Mouse (Mus musculus) intestine, embryonic 14.5 days (tissue): ENCODE data around the gene Smim6. TPM values are rescaled to one million over a fixed set of nuclear protein-coding genes. Genes with fewer than 3 reads are reported as not detected.

ENCODE experiments used
- ATAC-seq: fragments of 200-750 bp; cut with Nextera tagmentation; replicated peaks from 2 replicates; pipeline ENCODE4 v1.8.0; 2017; ENCODE audit warnings: low read depth, moderate number of reproducible peaks, moderate TSS enrichment, moderate library complexity; ENCODE audit not compliant: low FRiP score, low TSS enrichment
- DNase-seq: peaks from one replicate; pipeline ENCODE4 v3.0.0-alpha.2; 2018; ENCODE audit warnings: low spot score
- H3K27ac ChIP-seq: fragments of 300-500 bp; sonication (generic); 2 replicates; pipeline ENCODE4 v1.5.1; 2014; ENCODE audit warnings: low read depth, mild to moderate bottlenecking, control low read depth
- H3K27me3 ChIP-seq: fragments of 300-500 bp; sonication (generic); replicated peaks from 2 replicates; pipeline ENCODE4 v1.6.1; 2014; ENCODE audit warnings: low read length, control low read depth; ENCODE audit not compliant: control insufficient read depth, insufficient read depth
- H3K36me3 ChIP-seq: fragments of 300-500 bp; sonication (generic); 2 replicates; pipeline ENCODE4 v1.6.1; 2014; ENCODE audit warnings: low read length, control low read depth; ENCODE audit not compliant: control insufficient read depth, insufficient read depth
- H3K4me1 ChIP-seq: fragments of 300-500 bp; sonication (generic); replicated peaks from 2 replicates; pipeline ENCODE4 v1.6.1; 2014; ENCODE audit warnings: low read length, control low read depth, mixed read lengths; ENCODE audit not compliant: control insufficient read depth, insufficient read depth
- H3K4me2 ChIP-seq: fragments of 300-500 bp; sonication (generic); 2 replicates; pipeline ENCODE4 v1.6.1; 2014; ENCODE audit warnings: low read length
- H3K4me3 ChIP-seq: fragments of 300-500 bp; sonication (generic); 2 replicates; pipeline ENCODE4 v1.5.1; 2014; ENCODE audit warnings: low read depth, low read length, control low read depth, mixed read lengths
- H3K9ac ChIP-seq: fragments of 300-500 bp; sonication (generic); 2 replicates; pipeline ENCODE4 v1.6.1; 2014; ENCODE audit warnings: mild to moderate bottlenecking, low read length
- H3K9me3 ChIP-seq: fragments of 300-500 bp; sonication (generic); 2 replicates; pipeline ENCODE4 v1.6.1; 2016; ENCODE audit warnings: low read length, control low read depth; ENCODE audit not compliant: control insufficient read depth
- WGBS: fragments of 180-500 bp; shearing (Covaris S2); extraction: QIAGEN DNeasy Blood & Tissue Kit; methylation state at CpG from one replicate; pipeline ENCODE4 v1.1.7; 2014; 5-methylcytosine and 5-hydroxymethylcytosine counted together
- polyA plus RNA-seq: library from polyadenylated mRNA; unstranded; fragments of >200 nt; fragmentation: Nextera tagmentation; extraction: Ambion mirVana; gene quantifications from 2 replicates; pipeline ENCODE4 v1.2.1, GENCODE M21; 2014

Smim6 gene
- polyA plus RNA-seq, 1 experiment from 2014 or later: 24.5 TPM

GRCm38 (mm10) chr11:115939690-115940329, 28.0 kb downstream of the Smim6 start:
- 39% methylated on average over 6 of the region's 6 CpGs for WGBS
- no peaks in the 10 kb centered on the region for H3K27me3 ChIP-seq
- peaks cover 71% of the 10 kb centered on the region for H3K36me3 ChIP-seq
- no peak overlapping the region for H3K27ac ChIP-seq
- H3K4me1 ChIP-seq: peaks cover 5% of the 10 kb centered on the region
- H3K9ac ChIP-seq: no peak overlapping the region
- ATAC-seq: 0 out of 2 replicates have a peak, but pooled peaks have one; percentile 36
- no peak overlapping the region for H3K4me3 ChIP-seq
- no peak overlapping the region for H3K4me2 ChIP-seq
- DNase-seq: peak; percentile 84
- H3K9me3 ChIP-seq: no peaks in the 10 kb centered on the region

- Histone ChIP-seq H3K4me2 (no peak overlapping the region), H3K9ac (no peak overlapping the region), H3K9me3 (no peaks in the 10 kb centered on the region), H3K4me3 (no peak overlapping the region), H3K27ac (no peak overlapping the region), H3K4me1 (no peaks in the 10 kb centered on the region), H3K36me3 (peaks cover 85% of the 10 kb centered on the region), H3K27me3 (no peaks in the 10 kb centered on the region)
- 80% methylated on average over 7 of the region's 7 CpGs for WGBS
- ATAC-seq (no peak), DNase-seq (no peak)
These were observed 30.2 kb downstream of the Smim6 start for GRCm38 (mm10) chr11:115941980-115942379.

GRCm38 (mm10) chr11:115945247-115945646, 33.4 kb downstream of the Smim6 start:
- Histone ChIP-seq H3K36me3 (peaks cover 82% of the 10 kb centered on the region), H3K4me1 (no peaks in the 10 kb centered on the region), H3K9ac (no peak overlapping the region), H3K27ac (no peak overlapping the region), H3K4me2 (no peak overlapping the region), H3K4me3 (no peak overlapping the region), H3K9me3 (no peaks in the 10 kb centered on the region), H3K27me3 (no peaks in the 10 kb centered on the region)
- 85% methylated on average over 8 of the region's 8 CpGs for WGBS
- ATAC-seq: no peak
- no peak for DNase-seq

- H3K27ac ChIP-seq: no peak overlapping the region
- no peak overlapping the region for H3K9ac ChIP-seq
- no peaks in the 10 kb centered on the region for H3K4me1 ChIP-seq
- no peak overlapping the region for H3K4me2 ChIP-seq
- no peak overlapping the region for H3K4me3 ChIP-seq
- no peak for DNase-seq
- H3K9me3 ChIP-seq: no peaks in the 10 kb centered on the region
- peaks cover 80% of the 10 kb centered on the region for H3K36me3 ChIP-seq
- no peak for ATAC-seq
- 91% methylated on average over 9 of the region's 9 CpGs for WGBS
- no peaks in the 10 kb centered on the region for H3K27me3 ChIP-seq
These were observed 34.5 kb downstream of the Smim6 start for GRCm38 (mm10) chr11:115946221-115946828.

GRCm38 (mm10) chr11:115948316-115948715, 36.5 kb downstream of the Smim6 start:
- no peak overlapping the region for H3K27ac ChIP-seq
- WGBS: 90% methylated on average over 9 of the region's 9 CpGs
- H3K9me3 ChIP-seq: no peaks in the 10 kb centered on the region
- H3K4me2 ChIP-seq: no peak overlapping the region
- H3K4me3 ChIP-seq: no peak overlapping the region
- no peaks in the 10 kb centered on the region for H3K27me3 ChIP-seq
- ATAC-seq: no peak
- H3K36me3 ChIP-seq: peaks cover 79% of the 10 kb centered on the region
- DNase-seq: no peak
- H3K9ac ChIP-seq: no peak overlapping the region
- H3K4me1 ChIP-seq: no peaks in the 10 kb centered on the region

GRCm38 (mm10) chr11:115950719-115951118, 38.9 kb downstream of the Smim6 start:
- H3K4me2 ChIP-seq: no peak overlapping the region
- H3K27me3 ChIP-seq: no peaks in the 10 kb centered on the region
- H3K4me1 ChIP-seq: no peaks in the 10 kb centered on the region
- DNase-seq: no peak
- 86% methylated on average over 2 of the region's 2 CpGs for WGBS
- peaks cover 72% of the 10 kb centered on the region for H3K36me3 ChIP-seq
- no peak overlapping the region for H3K27ac ChIP-seq
- H3K9me3 ChIP-seq: no peaks in the 10 kb centered on the region
- no peak for ATAC-seq
- H3K9ac ChIP-seq: no peak overlapping the region
- no peak overlapping the region for H3K4me3 ChIP-seq

GRCm38 (mm10) chr11:115954712-115955111, 42.9 kb downstream of the Smim6 start:
- ATAC-seq (no peak), DNase-seq (no peak)
- H3K4me3 ChIP-seq: no peak overlapping the region
- H3K4me1 ChIP-seq: no peaks in the 10 kb centered on the region
- H3K4me2 ChIP-seq: no peak overlapping the region
- H3K27me3 ChIP-seq: no peaks in the 10 kb centered on the region
- WGBS: 76% methylated on average over 5 of the region's 5 CpGs
- peaks cover 60% of the 10 kb centered on the region for H3K36me3 ChIP-seq
- H3K27ac ChIP-seq: 0 out of 2 replicates have a peak overlapping the region, but pooled peaks have one; percentile 34
- H3K9me3 ChIP-seq: no peaks in the 10 kb centered on the region
- no peak overlapping the region for H3K9ac ChIP-seq

- no peak overlapping the region for H3K4me2 ChIP-seq
- H3K27ac ChIP-seq: peak overlapping the region; percentile 34; the same call in 1 of the 2 replicates
- ATAC-seq (peak; percentile 48; the same call in 1 of the 2 replicates), DNase-seq (no peak)
- H3K9me3 ChIP-seq: no peaks in the 10 kb centered on the region
- H3K4me3 ChIP-seq: no peak overlapping the region
- H3K9ac ChIP-seq: no peak overlapping the region
- no peaks in the 10 kb centered on the region for H3K4me1 ChIP-seq
- H3K27me3 ChIP-seq: no peaks in the 10 kb centered on the region
- 60% methylated on average over 10 of the region's 10 CpGs for WGBS
- peaks cover 63% of the 10 kb centered on the region for H3K36me3 ChIP-seq
These were observed 43.5 kb downstream of the Smim6 start for GRCm38 (mm10) chr11:115955195-115955858.
